In the genomic region with DNA sequence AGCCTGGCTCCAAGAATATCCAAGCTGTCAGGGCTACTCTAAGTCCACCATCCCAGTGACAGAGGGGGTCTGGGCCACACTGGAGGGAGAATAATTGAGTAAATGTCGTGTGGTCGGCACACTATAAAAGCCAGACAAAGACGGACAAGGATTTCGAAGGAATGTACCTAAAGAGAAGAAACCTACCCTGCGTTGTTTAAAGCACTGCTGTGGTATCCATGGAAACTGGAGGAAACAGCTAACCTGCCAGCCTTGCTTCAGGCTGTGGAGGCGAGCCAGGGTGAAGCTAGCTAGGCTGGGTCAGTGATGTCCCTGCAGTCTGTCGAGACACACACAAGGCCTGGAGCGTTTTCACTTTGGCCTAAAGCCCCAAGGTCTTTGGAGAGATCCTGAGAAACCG, we compare ENCODE assay signal across 9 mouse cellular contexts.
A peak's percentile ranks its signal among the peaks of the same experiment; 100 is the strongest.
DNase-seq lines count a peak whose midpoint lies in the region; ATAC-seq and TF ChIP-seq lines count a peak whose summit lies in the region.
"Had no signal": no experiment of that assay in that cellular context is flagged by ENCODE, and none has a peak within 500 bp of the region (broad histone marks: within the 10 kb centered on the region; RNA-seq: fewer than 3 reads in every experiment).

No protein-coding gene starts in this region.

- no peak overlapping the region for H3K4me3 ChIP-seq in heart, postnatal 0 days (ENCODE audit: low read depth, low read length)
- H3K4me3 ChIP-seq in embryonic facial prominence, embryonic 15.5 days (replicated peaks) = no peak overlapping the region
- no peak overlapping the region for H3K4me3 ChIP-seq in left cerebral cortex, adult 2 months
- H3K4me3 ChIP-seq in kidney, embryonic 15.5 days (replicated peaks) = no peak overlapping the region
- H3K4me3 ChIP-seq: embryonic facial prominence, embryonic 12.5 days had no signal

- no peaks in the 10 kb centered on the region for H3K27me3 ChIP-seq in heart, postnatal 0 days (ENCODE audit: control insufficient read depth, insufficient read depth, low read length)
- H3K27me3 ChIP-seq in embryonic facial prominence, embryonic 15.5 days = no peaks in the 10 kb centered on the region
- H3K27me3 ChIP-seq in kidney, embryonic 15.5 days = no peaks in the 10 kb centered on the region
- H3K27me3 ChIP-seq: embryonic facial prominence, embryonic 12.5 days had no signal

- H3K4me2 ChIP-seq in heart, postnatal 0 days (ENCODE audit: low read depth, low read length) = no peak overlapping the region
- H3K4me2 ChIP-seq in embryonic facial prominence, embryonic 15.5 days (replicated peaks) = no peak overlapping the region
- H3K4me2 ChIP-seq in kidney, embryonic 15.5 days = no peak overlapping the region
- H3K4me2 ChIP-seq: embryonic facial prominence, embryonic 12.5 days had no signal

- no peak for TF ChIP-seq EP300 in heart, postnatal 0 days (IDR thresholded peaks at IDR 0.05; ENCODE audit: low read depth)

- no peak for ATAC-seq in heart, postnatal 0 days (ENCODE audit: insufficient read depth, low read depth)
- ATAC-seq in embryonic facial prominence, embryonic 15.5 days (ENCODE audit: insufficient number of reproducible peaks, low FRiP score, low TSS enrichment, low read depth) = no peak; the same call in 1 of the 2 replicates
- no peak for ATAC-seq in kidney, embryonic 15.5 days (replicated peaks; ENCODE audit: low FRiP score)

- no peak overlapping the region for H3K9ac ChIP-seq in heart, postnatal 0 days (replicated peaks; ENCODE audit: low read depth, low read length)
- H3K9ac ChIP-seq in embryonic facial prominence, embryonic 15.5 days = no peak overlapping the region
- H3K9ac ChIP-seq in kidney, embryonic 15.5 days = no peak overlapping the region
- H3K9ac ChIP-seq: embryonic facial prominence, embryonic 12.5 days had no signal

- H3K27ac ChIP-seq in heart, postnatal 0 days (ENCODE audit: low read depth) = 0 out of 2 replicates have a peak overlapping the region, but pooled peaks have one; percentile 1
- H3K27ac ChIP-seq in embryonic facial prominence, embryonic 15.5 days (replicated peaks) = peak overlapping the region; percentile 60
- peak overlapping the region; percentile 60 for H3K27ac ChIP-seq in left cerebral cortex, adult 2 months
- no peak overlapping the region for H3K27ac ChIP-seq in kidney, embryonic 15.5 days
- H3K27ac ChIP-seq: embryonic facial prominence, embryonic 12.5 days had no signal

- no peaks in the 10 kb centered on the region for H3K4me1 ChIP-seq in heart, postnatal 0 days (ENCODE audit: control insufficient read depth, insufficient read depth)
- no peaks in the 10 kb centered on the region for H3K4me1 ChIP-seq in embryonic facial prominence, embryonic 15.5 days
- no peaks in the 10 kb centered on the region for H3K4me1 ChIP-seq in kidney, embryonic 15.5 days

- intact Hi-C loops in left cerebral cortex, adult 2 months (cut with DNase I) = no loop called here

- DNase-seq in heart, postnatal 0 days (ENCODE audit: low spot score) = no peak
- no peak for DNase-seq in heart, adult 11 months
- peak; percentile 90 for DNase-seq in adrenal gland, adult 2 months
- DNase-seq in left cerebral cortex, adult 2 months (ENCODE audit: extremely low spot score in 1 of 2, low spot score in 2 of 2) = peak; percentile 29 to 47
- DNase-seq in right cerebral cortex, postnatal 10 days (ENCODE audit: low spot score in 2 of 2) = peak; percentile 73 to 82
- no peak for DNase-seq in c-Kit-positive CD71-positive TER-119-positive erythroid progenitor cells, embryonic 14.5 days (ENCODE audit: low spot score)

- WGBS in heart, postnatal 0 days = 73% methylated on average over 9 of the region's 9 CpGs
- WGBS in embryonic facial prominence, embryonic 15.5 days = 44% methylated on average over 9 of the region's 9 CpGs
- WGBS in kidney, embryonic 15.5 days = 61% methylated on average over 9 of the region's 9 CpGs

- H3K36me3 ChIP-seq in heart, postnatal 0 days (replicated peaks; ENCODE audit: control insufficient read depth, insufficient read depth, low read length) = no peaks in the 10 kb centered on the region
- H3K36me3 ChIP-seq in embryonic facial prominence, embryonic 15.5 days = no peaks in the 10 kb centered on the region
- H3K36me3 ChIP-seq in kidney, embryonic 15.5 days = no peaks in the 10 kb centered on the region
- H3K36me3 ChIP-seq: embryonic facial prominence, embryonic 12.5 days had no signal

- no peak for TF ChIP-seq CTCF in heart, postnatal 0 days (IDR thresholded peaks at IDR 0.05; ENCODE audit: low read depth)
- TF ChIP-seq CTCF in left cerebral cortex, adult 2 months (IDR thresholded peaks at IDR 0.05) = no peak

- H3K9me3 ChIP-seq in heart, postnatal 0 days (replicated peaks; ENCODE audit: control insufficient read depth, low read length) = no peaks in the 10 kb centered on the region
- H3K9me3 ChIP-seq in embryonic facial prominence, embryonic 15.5 days (replicated peaks) = no peaks in the 10 kb centered on the region
- H3K9me3 ChIP-seq in kidney, embryonic 15.5 days (replicated peaks) = no peaks in the 10 kb centered on the region
- H3K9me3 ChIP-seq: embryonic facial prominence, embryonic 12.5 days had no signal

Comparison
In these comparisons a context has a peak if more than half of its experiments do, and no peak if none do; other contexts are left out.
1. DNase-seq: peak in adrenal gland, adult 2 months (single experiment), left cerebral cortex, adult 2 months (2 of 2) and right cerebral cortex, postnatal 10 days (2 of 2); none in heart, postnatal 0 days (single experiment), heart, adult 11 months (single experiment) and c-Kit-positive CD71-positive TER-119-positive erythroid progenitor cells, embryonic 14.5 days (single experiment).